Mouse (Mus musculus) retina, postnatal 7 days (tissue): Measurements from ENCODE around the gene 2410141K09Rik.
"Not testable (repeated sequence)": the region's sequence is repeated elsewhere in the genome, so short reads cannot be mapped to it uniquely, and the experiment has no call there.

ENCODE experiments used
- DNase-seq: peaks from one replicate; pipeline ENCODE4 v3.0.0-alpha.2; 2012; ENCODE audit warnings: low read depth, low spot score

2410141K09Rik gene

GRCm38 (mm10) chr13:66441018-66441417, at the start of gene 2410141K09Rik:
TSS of gene 2410141K09Rik (minus strand) at chr13:66441118.
- not testable (repeated sequence) for DNase-seq

- DNase-seq = not testable (repeated sequence)
Observed at GRCm38 (mm10) chr13:66426858-66427257, 14.1 kb downstream of the 2410141K09Rik start.

- DNase-seq = not testable (repeated sequence)
Observed at GRCm38 (mm10) chr13:66414962-66415361, 26.0 kb downstream of the 2410141K09Rik start.
